Mouse (Mus musculus): Measurements from ENCODE around the gene Krtap31-1.
"Not testable (repeated sequence)": the region's sequence is repeated elsewhere in the genome, so short reads cannot be mapped to it uniquely, and the experiment has no call there.

Krtap31-1 gene

GRCm38 (mm10) chr11:99907620-99908019 is at the start of gene Krtap31-1:
Gene Krtap31-1, plus strand, starts transcription at chr11:99907920.
- DNase-seq (ENCODE audit: low spot score in 2 of 2): no peak

- no peak for DNase-seq (ENCODE audit: low spot score in 2 of 2)
Measured at GRCm38 (mm10) chr11:99858761-99859160, 49.0 kb upstream of the Krtap31-1 start.

GRCm38 (mm10) chr11:99864176-99864575 is 43.5 kb upstream of the Krtap31-1 start, which contains the start of gene Gm11559:
Gene Gm11559, plus strand, starts transcription at chr11:99864476.
- DNase-seq (ENCODE audit: low spot score in 2 of 2): not testable (repeated sequence)

GRCm38 (mm10) chr11:99873089-99873488 is 34.6 kb upstream of the Krtap31-1 start, which contains the start of gene Krtap9-1:
Gene Krtap9-1, plus strand, starts transcription at chr11:99873389.
- DNase-seq (ENCODE audit: low spot score in 2 of 2): not testable (repeated sequence)

GRCm38 (mm10) chr11:99878887-99879286 is 28.8 kb upstream of the Krtap31-1 start, which contains the start of gene Gm11567:
Gene Gm11567, plus strand, starts transcription at chr11:99879187.
- DNase-seq (ENCODE audit: low spot score in 2 of 2): not testable (repeated sequence)

- DNase-seq (ENCODE audit: low spot score in 2 of 2): no peak
Measured at GRCm38 (mm10) chr11:99914451-99914850, 6.7 kb downstream of the Krtap31-1 start, which contains the start of gene Gm11565. Gene Gm11565, plus strand, starts transcription at chr11:99914751.

GRCm38 (mm10) chr11:99935991-99936390 is 28.3 kb downstream of the Krtap31-1 start, which contains the start of gene Krtap31-2:
Gene Krtap31-2, plus strand, starts transcription at chr11:99936291.
- no peak for DNase-seq (ENCODE audit: low spot score in 2 of 2)

- DNase-seq (ENCODE audit: low spot score in 2 of 2): no peak
Measured at GRCm38 (mm10) chr11:99937751-99938264, 30.1 kb downstream of the Krtap31-1 start.

- DNase-seq (ENCODE audit: low spot score in 2 of 2): no peak
Measured at GRCm38 (mm10) chr11:99948175-99948574, 40.5 kb downstream of the Krtap31-1 start, which contains the start of gene Krtap9-5. Gene Krtap9-5, plus strand, starts transcription at chr11:99948475.

All from thymus, postnatal 10 days (tissue).